Mouse (Mus musculus) kidney, embryonic 15.5 days (tissue): ENCODE measurements around the gene Stk17b. TPM values are rescaled to one million over a fixed set of nuclear protein-coding genes. Genes with fewer than 3 reads are reported as not detected.
"Not testable (repeated sequence)": the region's sequence is repeated elsewhere in the genome, so short reads cannot be mapped to it uniquely, and the experiment has no call there.

Source experiments
- ATAC-seq: fragments of 200-750 bp; cut with Nextera tagmentation; replicated peaks from 2 replicates; pipeline ENCODE4 v1.8.0; 2017; ENCODE audit warnings: moderate TSS enrichment; ENCODE audit not compliant: low FRiP score
- H3K27ac ChIP-seq: fragments of 300-500 bp; sonication (generic); 2 replicates; pipeline ENCODE4 v1.5.1; 2015; ENCODE audit warnings: mild to moderate bottlenecking, inconsistent platforms
- H3K27me3 ChIP-seq: fragments of 300-500 bp; sonication (generic); 2 replicates; pipeline ENCODE4 v1.6.1; 2015; ENCODE audit warnings: inconsistent platforms
- H3K36me3 ChIP-seq: fragments of 300-500 bp; sonication (generic); 2 replicates; pipeline ENCODE4 v1.6.1; 2015; ENCODE audit warnings: inconsistent platforms
- H3K4me1 ChIP-seq: fragments of 300-500 bp; sonication (generic); 2 replicates; pipeline ENCODE4 v1.6.1; 2015; ENCODE audit warnings: inconsistent platforms
- H3K4me2 ChIP-seq: fragments of 300-500 bp; sonication (generic); 2 replicates; pipeline ENCODE4 v1.6.1; 2015; ENCODE audit warnings: moderate library complexity, mild to moderate bottlenecking, inconsistent platforms
- H3K4me3 ChIP-seq: fragments of 300-500 bp; sonication (generic); replicated peaks from 2 replicates; pipeline ENCODE4 v1.5.1; 2015; ENCODE audit warnings: mild to moderate bottlenecking, inconsistent platforms
- H3K9ac ChIP-seq: fragments of 300-500 bp; sonication (generic); 2 replicates; pipeline ENCODE4 v1.6.1; 2015; ENCODE audit warnings: mild to moderate bottlenecking, inconsistent platforms
- H3K9me3 ChIP-seq: fragments of 300-500 bp; sonication (generic); replicated peaks from 2 replicates; pipeline ENCODE4 v1.6.1; 2016; ENCODE audit warnings: inconsistent platforms
- WGBS: fragments of 180-500 bp; shearing (Covaris S2); methylation state at CpG from one replicate; pipeline ENCODE4 v1.1.7; 2015; ENCODE audit warnings: mixed read lengths; 5-methylcytosine and 5-hydroxymethylcytosine counted together
- polyA plus RNA-seq: library from polyadenylated mRNA; unstranded; fragments of >200 nt; fragmentation: Nextera tagmentation; extraction: Ambion mirVana; gene quantifications from 2 replicates; pipeline ENCODE4 v1.2.1, GENCODE M21; 2015

The Stk17b gene
- polyA plus RNA-seq, 1 experiment from 2014 or later, result 13.0 TPM

GRCm38 (mm10) chr1:53715446-53715845 lies 69.6 kb downstream of the Stk17b start:
- H3K27me3 ChIP-seq, result no peaks in the 10 kb centered on the region
- H3K36me3 ChIP-seq, result no peaks in the 10 kb centered on the region
- no peak for ATAC-seq
- H3K4me2 ChIP-seq, result no peak overlapping the region
- 0 out of 2 replicates have a peak overlapping the region, but pooled peaks have one; percentile 14 for H3K27ac ChIP-seq
- 6% methylated on average over 4 of the region's 4 CpGs for WGBS
- H3K4me1 ChIP-seq, result no peaks in the 10 kb centered on the region
- H3K9me3 ChIP-seq, result no peaks in the 10 kb centered on the region
- no peak overlapping the region for H3K9ac ChIP-seq
- H3K4me3 ChIP-seq, result no peak overlapping the region

- H3K36me3 ChIP-seq, H3K4me1 ChIP-seq, H3K27ac ChIP-seq, H3K9ac ChIP-seq, H3K27me3 ChIP-seq, ATAC-seq, H3K4me3 ChIP-seq, H3K9me3 ChIP-seq, H3K4me2 ChIP-seq: not testable (repeated sequence)
- 43% methylated on average over 3 of the region's 3 CpGs for WGBS
These were observed 71.6 kb downstream of the Stk17b start for GRCm38 (mm10) chr1:53713383-53713782.

GRCm38 (mm10) chr1:53711069-53711468 lies 74.0 kb downstream of the Stk17b start:
- Histone ChIP-seq H3K4me3 (no peak overlapping the region), H3K36me3 (no peaks in the 10 kb centered on the region), H3K4me2 (no peak overlapping the region), H3K9me3 (no peaks in the 10 kb centered on the region), H3K9ac (no peak overlapping the region), H3K27me3 (no peaks in the 10 kb centered on the region), H3K4me1 (peaks cover 6% of the 10 kb centered on the region; the same call in 1 of the 2 replicates), H3K27ac (no peak overlapping the region)
- ATAC-seq, result no peak
- 93% methylated on average over 9 of the region's 9 CpGs for WGBS

- not testable (repeated sequence) for H3K4me2 ChIP-seq, H3K36me3 ChIP-seq, H3K27ac ChIP-seq, H3K9me3 ChIP-seq, ATAC-seq, H3K4me1 ChIP-seq, H3K27me3 ChIP-seq, H3K9ac ChIP-seq, H3K4me3 ChIP-seq
- WGBS, result 78% methylated on average over 5 of the region's 5 CpGs
These were observed 75.4 kb downstream of the Stk17b start for GRCm38 (mm10) chr1:53709602-53710001.

- H3K9ac ChIP-seq, result peak within 1 kb of the TSS; percentile 39; the same call in 1 of the 2 replicates
- H3K36me3 ChIP-seq, result no peaks in the 10 kb centered on the region
- H3K4me2 ChIP-seq, result peak within 1 kb of the TSS; percentile 93
- no peaks in the 10 kb centered on the region for H3K27me3 ChIP-seq
- peaks cover 6% of the 10 kb centered on the region; the same call in 1 of the 2 replicates for H3K4me1 ChIP-seq
- ATAC-seq, result peak; percentile 90
- 14% methylated on average over 42 of the region's 42 CpGs for WGBS
- peak within 1 kb of the TSS; percentile 54 for H3K4me3 ChIP-seq
- H3K9me3 ChIP-seq, result no peaks in the 10 kb centered on the region
- H3K27ac ChIP-seq, result no peak within 1 kb of the TSS
These were observed 78.3 kb downstream of the Stk17b start, which contains the start of gene Dnah7a for GRCm38 (mm10) chr1:53706431-53707361. Gene Dnah7a (minus strand): TSS chr1:53706784.

Other genes with a start within 250 kb of the Stk17b start
- 0.98 and 1.6 TPM in 2 replicates for gene Dnah7a, start 78.4 kb downstream of the Stk17b start, polyA plus RNA-seq